Mouse (Mus musculus): ENCODE measurements around the gene Apba3. TPM values are rescaled to one million over a fixed set of nuclear protein-coding genes. Genes with fewer than 3 reads are reported as not detected.

Gene Apba3
- polyA plus RNA-seq, 1 experiment: 136 TPM

GRCm38 (mm10) chr10:81277676-81278075 lies 10.9 kb downstream of the Apba3 start:
- Histone ChIP-seq H3K27ac (ENCODE audit: control insufficient read depth, insufficient read depth, low read length) (no peak overlapping the region), H3K4me3 (ENCODE audit: control insufficient read depth, insufficient read depth, low read length) (no peak overlapping the region), H3K36me3 (ENCODE audit: control insufficient read depth, insufficient read depth, low read length) (peaks cover 7% of the 10 kb centered on the region; the same call in 1 of the 2 replicates), H3K27me3 (ENCODE audit: control insufficient read depth, insufficient read depth, low read length) (no peaks in the 10 kb centered on the region), H3K4me1 (replicated peaks; ENCODE audit: control insufficient read depth, insufficient read depth, low read length) (no peaks in the 10 kb centered on the region)
- no peak for DNase-seq
- WGBS: 94% methylated on average over 22 of the region's 22 CpGs
- no peak for TF ChIP-seq CTCF (IDR thresholded peaks at IDR 0.05; ENCODE audit: borderline replicate concordance, control insufficient read depth, extremely low read depth, insufficient read depth, low read length, poor library complexity)
- no peak for TF ChIP-seq POLR2A (IDR thresholded peaks at IDR 0.05; ENCODE audit: control insufficient read depth, extremely low read depth, insufficient read depth, low read length, poor library complexity)

- no peak overlapping the region for H3K4me3 ChIP-seq (ENCODE audit: control insufficient read depth, insufficient read depth, low read length)
- TF ChIP-seq POLR2A (IDR thresholded peaks at IDR 0.05; ENCODE audit: control insufficient read depth, extremely low read depth, insufficient read depth, low read length, poor library complexity): no peak
- TF ChIP-seq CTCF (IDR thresholded peaks at IDR 0.05; ENCODE audit: borderline replicate concordance, control insufficient read depth, extremely low read depth, insufficient read depth, low read length, poor library complexity): no peak
- H3K27ac ChIP-seq (ENCODE audit: control insufficient read depth, insufficient read depth, low read length): no peak overlapping the region
- H3K27me3 ChIP-seq (ENCODE audit: control insufficient read depth, insufficient read depth, low read length): no peaks in the 10 kb centered on the region
- H3K4me1 ChIP-seq (replicated peaks; ENCODE audit: control insufficient read depth, insufficient read depth, low read length): no peaks in the 10 kb centered on the region; the same call in 1 of the 2 replicates
- DNase-seq: no peak
- WGBS: 81% methylated on average over 10 of the region's 10 CpGs
- H3K36me3 ChIP-seq (ENCODE audit: control insufficient read depth, insufficient read depth, low read length): no peaks in the 10 kb centered on the region
These were observed 12.7 kb downstream of the Apba3 start for GRCm38 (mm10) chr10:81279496-81279895.

GRCm38 (mm10) chr10:81284189-81284588 lies 17.4 kb downstream of the Apba3 start:
- Histone ChIP-seq H3K27ac (ENCODE audit: control insufficient read depth, insufficient read depth, low read length) (no peak overlapping the region), H3K27me3 (ENCODE audit: control insufficient read depth, insufficient read depth, low read length) (no peaks in the 10 kb centered on the region), H3K4me1 (replicated peaks; ENCODE audit: control insufficient read depth, insufficient read depth, low read length) (peaks cover 22% of the 10 kb centered on the region), H3K36me3 (ENCODE audit: control insufficient read depth, insufficient read depth, low read length) (no peaks in the 10 kb centered on the region), H3K4me3 (ENCODE audit: control insufficient read depth, insufficient read depth, low read length) (no peak overlapping the region)
- no peak for DNase-seq
- WGBS: 92% methylated on average over 6 of the region's 6 CpGs
- no peak for TF ChIP-seq CTCF (IDR thresholded peaks at IDR 0.05; ENCODE audit: borderline replicate concordance, control insufficient read depth, extremely low read depth, insufficient read depth, low read length, poor library complexity)
- no peak for TF ChIP-seq POLR2A (IDR thresholded peaks at IDR 0.05; ENCODE audit: control insufficient read depth, extremely low read depth, insufficient read depth, low read length, poor library complexity)

GRCm38 (mm10) chr10:81284719-81285118 lies 18.0 kb downstream of the Apba3 start:
- TF ChIP-seq CTCF (IDR thresholded peaks at IDR 0.05; ENCODE audit: borderline replicate concordance, control insufficient read depth, extremely low read depth, insufficient read depth, low read length, poor library complexity): no peak
- TF ChIP-seq POLR2A (IDR thresholded peaks at IDR 0.05; ENCODE audit: control insufficient read depth, extremely low read depth, insufficient read depth, low read length, poor library complexity): no peak
- Histone ChIP-seq H3K27me3 (ENCODE audit: control insufficient read depth, insufficient read depth, low read length) (no peaks in the 10 kb centered on the region), H3K4me3 (ENCODE audit: control insufficient read depth, insufficient read depth, low read length) (no peak overlapping the region), H3K27ac (ENCODE audit: control insufficient read depth, insufficient read depth, low read length) (no peak overlapping the region), H3K36me3 (ENCODE audit: control insufficient read depth, insufficient read depth, low read length) (no peaks in the 10 kb centered on the region), H3K4me1 (replicated peaks; ENCODE audit: control insufficient read depth, insufficient read depth, low read length) (peaks cover 25% of the 10 kb centered on the region)
- no peak for DNase-seq
- 70% methylated on average over 17 of the region's 17 CpGs for WGBS

- Histone ChIP-seq H3K4me3 (ENCODE audit: control insufficient read depth, insufficient read depth, low read length) (peak overlapping the region; percentile 60), H3K27me3 (ENCODE audit: control insufficient read depth, insufficient read depth, low read length) (no peaks in the 10 kb centered on the region), H3K36me3 (ENCODE audit: control insufficient read depth, insufficient read depth, low read length) (no peaks in the 10 kb centered on the region), H3K27ac (ENCODE audit: control insufficient read depth, insufficient read depth, low read length) (no peak overlapping the region), H3K4me1 (replicated peaks; ENCODE audit: control insufficient read depth, insufficient read depth, low read length) (peaks cover 36% of the 10 kb centered on the region)
- WGBS: 2% methylated on average over 54 of the region's 54 CpGs
- no peak for TF ChIP-seq CTCF (IDR thresholded peaks at IDR 0.05; ENCODE audit: borderline replicate concordance, control insufficient read depth, extremely low read depth, insufficient read depth, low read length, poor library complexity)
- TF ChIP-seq POLR2A (IDR thresholded peaks at IDR 0.05; ENCODE audit: control insufficient read depth, extremely low read depth, insufficient read depth, low read length, poor library complexity): peak; percentile 48; the same call in 1 of the 2 replicates
- DNase-seq: peak; percentile 97
These were observed 19.1 kb downstream of the Apba3 start for GRCm38 (mm10) chr10:81285694-81286450.

GRCm38 (mm10) chr10:81286586-81286985 lies 19.8 kb downstream of the Apba3 start:
- Histone ChIP-seq H3K4me1 (replicated peaks; ENCODE audit: control insufficient read depth, insufficient read depth, low read length) (peaks cover 43% of the 10 kb centered on the region), H3K27me3 (ENCODE audit: control insufficient read depth, insufficient read depth, low read length) (no peaks in the 10 kb centered on the region), H3K27ac (ENCODE audit: control insufficient read depth, insufficient read depth, low read length) (no peak overlapping the region), H3K36me3 (ENCODE audit: control insufficient read depth, insufficient read depth, low read length) (no peaks in the 10 kb centered on the region), H3K4me3 (ENCODE audit: control insufficient read depth, insufficient read depth, low read length) (no peak overlapping the region)
- 72% methylated on average over 6 of the region's 6 CpGs for WGBS
- DNase-seq: no peak
- no peak for TF ChIP-seq CTCF (IDR thresholded peaks at IDR 0.05; ENCODE audit: borderline replicate concordance, control insufficient read depth, extremely low read depth, insufficient read depth, low read length, poor library complexity)
- no peak for TF ChIP-seq POLR2A (IDR thresholded peaks at IDR 0.05; ENCODE audit: control insufficient read depth, extremely low read depth, insufficient read depth, low read length, poor library complexity)

All from thymus, adult 2 months (tissue).